Mouse (Mus musculus): ENCODE measurements around the gene Pcdh20. TPM values are rescaled to one million over a fixed set of nuclear protein-coding genes. Genes with fewer than 3 reads are reported as not detected.

The Pcdh20 gene
- total RNA-seq (2021) = 1 to 10 TPM in 1 of 2 experiments, under 1 TPM in 1; 0.74 to 1.5 TPM

DNA sequence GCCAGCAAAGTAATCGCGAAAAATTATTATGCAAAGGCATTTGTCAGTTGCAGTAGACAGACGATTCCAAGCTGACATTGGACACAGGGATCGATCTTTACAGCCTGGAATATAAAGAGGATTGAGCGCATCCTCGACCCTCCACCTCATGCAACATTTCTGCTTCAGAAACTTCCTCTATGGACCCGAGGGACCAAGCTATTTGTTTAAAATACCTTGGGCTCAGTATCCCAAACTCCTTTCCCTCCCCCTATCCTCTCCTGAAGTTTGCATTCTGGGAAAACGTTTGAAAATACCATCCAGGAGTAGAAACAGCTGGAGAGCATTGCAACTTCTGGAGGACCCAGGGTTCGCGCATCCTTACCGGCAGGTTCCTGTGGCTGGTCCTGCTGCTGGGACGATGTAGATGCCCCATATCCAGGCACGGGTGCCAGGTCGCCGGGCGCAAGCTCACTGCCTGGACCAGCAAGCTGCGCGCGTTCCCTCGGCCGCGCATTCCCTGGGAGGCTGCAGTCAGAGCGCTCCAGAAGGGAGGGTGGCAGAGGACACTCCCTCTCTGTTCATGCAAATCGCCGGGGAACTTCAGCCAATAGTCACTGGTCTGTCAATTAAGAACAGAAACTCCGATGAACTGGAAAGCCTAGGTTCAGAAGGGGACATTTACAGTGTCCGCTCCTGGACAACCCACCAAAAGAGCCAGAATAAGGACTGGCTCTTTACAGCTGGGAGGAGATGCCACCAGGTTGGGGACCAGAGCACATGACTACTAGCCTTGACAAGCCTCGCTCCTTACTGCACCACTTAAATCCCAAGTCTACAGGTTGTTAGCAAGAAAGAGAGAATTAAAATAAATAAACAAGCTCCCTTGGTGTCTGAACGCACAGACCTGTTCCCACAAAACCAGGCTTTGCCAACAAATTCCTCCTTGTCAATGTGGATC is at the start of gene Pcdh20:
Gene Pcdh20 (minus strand): TSS at position 902 of the 940 bp plus-strand sequence.
- intact Hi-C loops (cut with DNase I) = loop anchor here (5.0 kb wide), 1 partner anchor 1008 kb away; no protein-coding TSS in a partner anchor
- DNase-seq = peak; percentile 17 to 21

DNA sequence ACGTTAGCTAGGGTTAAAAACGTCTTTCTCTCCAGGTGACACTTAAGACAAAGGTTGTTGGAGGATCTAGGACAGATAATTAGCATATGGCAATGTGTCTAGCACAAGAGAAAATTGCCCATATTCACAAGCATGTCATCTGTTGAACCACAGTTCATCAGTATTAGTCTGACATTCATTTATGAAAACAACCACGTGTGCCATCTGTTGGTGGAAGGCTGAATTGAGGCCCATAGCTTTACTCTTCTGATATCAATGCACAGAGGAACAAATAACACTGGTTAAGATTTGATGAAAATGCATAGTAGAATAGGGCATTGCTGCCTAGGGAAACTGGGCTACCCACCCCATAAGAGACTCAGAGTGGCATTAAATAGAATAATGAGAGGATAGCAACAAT is 8.7 kb upstream of the Pcdh20 start:
- intact Hi-C loops (cut with DNase I) = no loop called here
- DNase-seq = peak; percentile 8 to 15

DNA sequence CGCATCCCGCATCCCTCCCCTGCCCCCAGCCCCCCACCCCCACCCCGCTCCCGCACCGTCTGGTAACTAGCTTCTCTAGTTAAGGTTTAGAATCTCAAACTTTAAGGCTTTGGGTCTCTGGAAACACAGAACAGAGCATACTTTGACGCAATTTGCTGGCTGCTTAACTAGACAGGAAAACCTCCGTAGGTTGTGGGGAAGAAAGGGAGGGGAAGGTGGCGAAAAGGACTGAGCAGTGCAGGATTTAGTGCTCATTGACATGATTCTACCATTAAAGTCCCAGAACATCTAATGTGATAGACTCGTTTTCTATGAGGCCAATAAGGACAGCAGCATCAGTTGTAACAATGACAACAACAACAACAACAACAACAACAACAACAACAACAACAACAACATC is 1.2 kb downstream of the Pcdh20 start:
- intact Hi-C loops (cut with DNase I) = loop anchor here (5.0 kb wide), 1 partner anchor 1008 kb away; no protein-coding TSS in a partner anchor
- DNase-seq = no peak

DNA sequence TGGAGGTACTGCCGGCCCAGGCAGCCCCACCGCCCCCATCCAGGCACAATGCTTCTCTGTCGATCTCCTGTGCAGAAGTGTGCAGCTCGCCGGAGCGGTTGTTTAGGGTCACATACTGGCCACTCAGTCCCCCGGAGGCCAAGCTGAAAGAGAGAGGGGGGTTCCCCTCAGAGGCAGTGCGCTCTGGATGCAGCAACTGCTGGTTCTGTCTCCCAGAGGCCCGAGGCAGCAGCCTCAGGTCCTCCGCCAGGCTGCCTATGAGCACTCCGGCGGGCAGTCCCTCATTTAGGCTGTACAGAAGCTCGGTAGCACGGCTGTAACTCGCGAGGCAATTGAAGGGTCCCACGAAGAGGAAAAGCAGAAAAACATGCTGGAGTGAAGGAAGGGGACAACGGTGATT is 1.8 kb downstream of the Pcdh20 start:
- intact Hi-C loops (cut with DNase I) = no loop called here
- peak; percentile 2 to 17 for DNase-seq

DNA sequence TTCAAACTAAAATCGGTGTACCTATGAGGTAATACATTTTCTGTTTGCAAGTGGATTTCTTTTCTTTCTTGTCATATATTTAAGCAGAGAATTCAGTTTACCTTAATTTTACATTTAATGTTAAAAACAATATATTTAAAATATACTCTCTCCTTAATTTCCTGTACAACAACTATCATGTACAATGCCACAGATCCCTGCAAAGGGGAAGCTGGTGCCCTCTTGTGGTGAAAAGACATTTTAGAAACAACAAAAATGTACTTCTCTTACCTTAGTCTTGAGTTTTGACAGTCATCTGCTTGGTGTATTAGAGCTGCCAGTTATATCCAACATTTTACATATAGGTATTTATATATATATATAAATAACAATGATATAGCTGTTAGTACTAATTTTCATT is 4.8 kb downstream of the Pcdh20 start:
- peak; percentile 9 to 44 for DNase-seq
- intact Hi-C loops (cut with DNase I) = no loop called here

DNA sequence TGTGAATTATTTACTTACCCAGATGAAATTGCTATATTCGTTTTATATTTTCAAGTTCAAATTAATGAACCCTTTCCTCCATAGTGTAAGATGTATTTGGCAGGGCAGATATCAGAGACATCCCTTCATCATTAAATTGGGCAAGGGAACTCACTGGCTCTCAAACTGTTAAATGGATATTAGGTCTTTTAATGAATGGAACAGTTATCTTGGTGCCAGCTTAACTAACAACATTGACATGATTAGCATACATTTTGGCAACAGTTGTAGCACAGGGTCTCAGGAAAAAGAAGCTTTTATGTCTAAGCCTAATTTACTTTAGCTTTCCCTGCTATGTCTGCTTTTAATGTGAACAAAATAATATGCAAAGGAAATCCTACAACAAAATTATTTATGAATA is 6.8 kb downstream of the Pcdh20 start:
- intact Hi-C loops (cut with DNase I) = no loop called here
- no peak for DNase-seq

DNA sequence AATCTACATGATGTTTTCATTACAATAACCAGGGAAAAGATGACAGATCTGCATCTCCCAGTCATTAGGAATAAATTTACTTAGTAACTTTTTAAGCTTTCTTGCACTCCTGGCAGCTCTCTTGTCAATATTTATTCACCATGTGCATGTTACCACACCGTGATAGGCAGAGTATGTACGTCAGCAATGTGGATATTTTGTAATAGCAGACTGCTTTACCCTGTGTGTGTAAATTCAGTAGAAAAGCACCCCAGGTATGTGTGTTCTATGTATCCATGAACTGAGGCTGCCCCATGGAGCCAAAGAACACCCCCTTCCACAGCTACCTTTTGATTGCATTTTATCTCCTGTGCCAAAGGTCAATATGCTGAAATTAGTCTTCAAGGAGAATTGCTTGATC is 7.8 kb downstream of the Pcdh20 start:
- intact Hi-C loops (cut with DNase I) = no loop called here
- no peak for DNase-seq

DNA sequence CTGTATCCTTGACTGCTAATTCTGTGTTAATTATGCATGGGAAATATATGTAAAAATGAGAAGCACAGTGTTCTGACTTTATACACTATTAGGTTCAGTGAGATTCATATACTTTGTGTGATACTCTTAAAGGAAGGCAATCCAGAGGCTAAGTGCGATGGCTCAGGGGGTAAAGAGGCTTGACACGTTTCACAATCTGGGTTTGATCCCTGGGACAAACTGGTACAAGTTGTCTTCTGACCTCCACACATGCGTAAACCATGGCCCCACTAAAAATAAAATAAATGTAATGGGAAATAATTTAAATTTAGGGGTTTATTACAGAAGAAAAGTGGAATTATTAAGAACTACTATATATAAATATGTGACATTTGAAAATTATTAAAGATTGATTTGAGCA is 8.3 kb downstream of the Pcdh20 start:
- DNase-seq = no peak
- intact Hi-C loops (cut with DNase I) = no loop called here

DNA sequence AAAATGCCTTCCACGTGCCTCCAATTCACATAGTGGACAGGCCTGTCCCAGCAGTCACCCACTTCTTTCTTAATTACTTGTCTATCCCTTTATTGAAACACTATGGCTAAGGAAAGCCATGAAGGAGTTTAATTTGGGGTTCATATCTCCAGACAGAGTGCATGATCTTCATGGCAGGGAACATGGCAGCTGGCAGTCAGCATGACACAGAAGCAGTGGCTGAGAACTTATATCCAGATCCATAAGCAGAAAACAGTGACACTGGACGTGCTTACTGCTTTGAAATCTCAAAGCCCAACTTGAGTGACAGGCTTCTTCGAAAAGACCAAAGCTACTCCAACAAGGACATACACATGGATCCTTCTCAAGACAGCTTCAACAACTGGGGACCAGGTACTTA is 10.5 kb downstream of the Pcdh20 start:
- DNase-seq = no peak
- intact Hi-C loops (cut with DNase I) = no loop called here

DNA sequence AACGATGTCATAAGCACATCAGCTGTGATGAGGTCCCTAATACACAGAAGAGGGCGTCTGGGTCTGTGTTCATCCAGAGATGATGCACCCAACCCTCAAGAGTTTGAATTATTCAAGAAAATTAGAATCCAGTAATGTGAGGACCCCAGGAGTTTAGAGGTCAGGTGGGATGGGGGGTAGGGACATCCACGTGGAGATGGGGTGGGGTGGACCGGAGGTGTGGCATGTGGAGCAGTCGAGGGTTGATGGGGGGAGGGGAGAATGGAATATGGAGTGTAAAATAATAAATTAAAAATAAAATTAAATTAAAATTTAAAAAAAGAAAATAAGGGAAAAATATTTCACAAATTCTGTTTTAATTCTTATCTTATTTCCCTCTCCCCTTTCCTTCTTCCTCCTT is 27.9 kb downstream of the Pcdh20 start:
- DNase-seq = no peak
- intact Hi-C loops (cut with DNase I) = no loop called here

DNA sequence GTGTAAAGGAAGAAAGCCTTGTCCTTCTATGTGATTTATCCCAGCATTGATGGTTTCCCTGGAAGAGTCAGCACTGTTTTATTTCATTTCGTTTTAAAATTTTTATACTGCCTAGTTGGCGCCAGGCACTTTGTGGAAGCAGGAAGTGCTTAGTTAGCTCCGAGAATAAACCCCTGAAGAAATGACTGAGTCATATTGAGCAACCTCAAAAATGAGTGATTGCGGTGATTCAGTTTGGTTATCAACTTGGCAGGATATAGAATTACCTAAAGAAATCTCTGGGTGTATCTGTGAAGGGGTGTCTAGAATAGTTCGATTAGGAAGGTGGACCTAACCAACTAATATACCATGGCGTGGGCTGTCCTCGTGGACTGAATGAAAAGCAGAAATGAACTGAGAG is 41.8 kb downstream of the Pcdh20 start:
- no peak for DNase-seq
- intact Hi-C loops (cut with DNase I) = no loop called here

DNA sequence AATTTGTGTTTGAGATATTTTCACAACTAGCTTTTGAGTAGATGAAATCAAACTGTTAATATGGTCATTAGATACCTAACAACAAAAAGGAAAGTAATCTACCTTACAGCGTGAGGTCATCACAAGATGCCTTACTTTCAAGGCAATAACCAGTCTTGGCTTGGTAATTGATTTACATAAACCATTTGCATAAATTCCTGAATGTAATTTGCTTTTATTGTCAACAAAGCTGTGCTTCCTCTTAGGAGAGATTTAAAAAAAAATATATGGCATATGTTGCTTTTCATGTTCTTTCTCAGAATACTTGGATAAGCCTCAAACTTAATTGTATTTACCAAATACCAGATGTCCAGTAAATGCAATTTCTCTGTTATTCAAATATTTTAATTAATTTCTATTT is 43.8 kb downstream of the Pcdh20 start:
- intact Hi-C loops (cut with DNase I) = no loop called here
- no peak for DNase-seq

All from heart, postnatal 10 days (tissue).